Mouse (Mus musculus): ENCODE data around the gene Adh7. TPM values are rescaled to one million over a fixed set of nuclear protein-coding genes. Genes with fewer than 3 reads are reported as not detected.
A peak's percentile ranks its signal among the peaks of the same experiment; 100 is the strongest.

Adh7 gene
- total and polyA plus RNA-seq, 3 experiments, result not detected

- Histone ChIP-seq H3K9ac (ENCODE audit: insufficient read depth, low read depth) (no peak overlapping the region), H3K4me2 (ENCODE audit: insufficient read depth, low read depth, poor library complexity, severe bottlenecking) (no peak overlapping the region), H3K79me2 (replicated peaks; ENCODE audit: control insufficient read depth, extremely low read depth, insufficient read depth, poor library complexity, severe bottlenecking) (no peaks in the 10 kb centered on the region), H3K36me3 (replicated peaks in 1 of 2; ENCODE audit: control insufficient read depth in 1 of 2, insufficient read depth in 1 of 2, low read length in 1 of 2) (no peaks in the 10 kb centered on the region), H3K4me1 (ENCODE audit: control insufficient read depth in 1 of 2, insufficient read depth in 2 of 2) (peaks cover 2 to 3% of the 10 kb centered on the region in 2 experiments; a peak in 2 of 4 replicates), H3K4me3 (replicated peaks in 1 of 3; ENCODE audit: low read depth in 2 of 3, low read length in 2 of 3, poor library complexity in 1 of 3) (no peak overlapping the region), H3K27ac (ENCODE audit: insufficient read depth, low read depth) (no peak overlapping the region), H3K27me3 (replicated peaks) (no peaks in the 10 kb centered on the region), H3K9me3 (replicated peaks; ENCODE audit: low read length) (no peaks in the 10 kb centered on the region)
- DNase-seq (ENCODE audit: extremely low read depth), result no peak
- in situ Hi-C loops (cut with MboI; ENCODE audit: low pct_ligation_motif_present, low pct_unique_long_range_greater_than_20kb, low sequenced_read_pairs) (no loop called here), dilution Hi-C loops (cut with MboI; ENCODE audit: extremely low pct_ligation_motif_present, extremely low pct_unique_long_range_greater_than_20kb, low sequenced_read_pairs) (no loop called here)
- no peak for TF ChIP-seq CHD1 (IDR thresholded peaks at IDR 0.05; ENCODE audit: low read depth, low read length)
- no peak for TF ChIP-seq SMC3 (IDR thresholded peaks at IDR 0.05; ENCODE audit: low read depth, low read length)
- TF ChIP-seq MXI1 (IDR thresholded peaks at IDR 0.05; ENCODE audit: low read depth, low read length), result no peak
- TF ChIP-seq NELFE (IDR thresholded peaks at IDR 0.05; ENCODE audit: low read depth, low read length), result no peak
- TF ChIP-seq TBP (conservative IDR thresholded peaks at IDR 0.05; ENCODE audit: low read depth, low read length), result no peak
- no peak for TF ChIP-seq CHD2 (IDR thresholded peaks at IDR 0.05; ENCODE audit: low read length)
- TF ChIP-seq ZKSCAN1 (IDR thresholded peaks at IDR 0.05; ENCODE audit: borderline replicate concordance, low read depth, low read length), result no peak
- no peak for TF ChIP-seq ETS1 (conservative IDR thresholded peaks at IDR 0.05; ENCODE audit: low read depth, low read length)
- TF ChIP-seq GABPA (IDR thresholded peaks at IDR 0.05; ENCODE audit: insufficient replicate concordance, low read depth, low read length), result no peak
- no peak for TF ChIP-seq MAZ (IDR thresholded peaks at IDR 0.05; ENCODE audit: low read depth, low read length)
- TF ChIP-seq ELF1 (IDR thresholded peaks at IDR 0.05; ENCODE audit: low read depth, low read length), result no peak
- no peak for TF ChIP-seq IRF4 (IDR thresholded peaks at IDR 0.05; ENCODE audit: low read depth, low read length)
Measured at GRCm38 (mm10) chr3:138183371-138183770, 34.2 kb upstream of the Adh7 start.

- peaks cover 0 to 2% of the 10 kb centered on the region in 2 experiments; a peak in 1 of 4 replicates for H3K4me1 ChIP-seq (ENCODE audit: control insufficient read depth in 1 of 2, insufficient read depth in 2 of 2)
- no peak for DNase-seq (ENCODE audit: extremely low read depth)
- no peaks in the 10 kb centered on the region for H3K36me3 ChIP-seq (replicated peaks in 1 of 2; ENCODE audit: control insufficient read depth in 1 of 2, insufficient read depth in 1 of 2, low read length in 1 of 2)
- H3K79me2 ChIP-seq (replicated peaks; ENCODE audit: control insufficient read depth, extremely low read depth, insufficient read depth, poor library complexity, severe bottlenecking), result no peaks in the 10 kb centered on the region
- H3K27ac ChIP-seq (ENCODE audit: insufficient read depth, low read depth), result no peak overlapping the region
- in situ Hi-C loops (cut with MboI; ENCODE audit: low pct_ligation_motif_present, low pct_unique_long_range_greater_than_20kb, low sequenced_read_pairs), result no loop called here
- no peaks in the 10 kb centered on the region for H3K9me3 ChIP-seq (replicated peaks; ENCODE audit: low read length)
- no peak overlapping the region for H3K9ac ChIP-seq (ENCODE audit: insufficient read depth, low read depth)
- dilution Hi-C loops (cut with MboI; ENCODE audit: extremely low pct_ligation_motif_present, extremely low pct_unique_long_range_greater_than_20kb, low sequenced_read_pairs), result no loop called here
- no peak overlapping the region for H3K4me3 ChIP-seq (replicated peaks in 1 of 3; ENCODE audit: low read depth in 2 of 3, low read length in 2 of 3, poor library complexity in 1 of 3)
- TF ChIP-seq USF2 (conservative IDR thresholded peaks at IDR 0.05; ENCODE audit: low read depth, low read length) (peak; percentile 7; the same call in 1 of the 2 replicates), BHLHE40 (IDR thresholded peaks at IDR 0.05; ENCODE audit: low read depth, low read length) (peak; percentile 41; the same call in 1 of the 2 replicates), ELF1 (IDR thresholded peaks at IDR 0.05; ENCODE audit: low read depth, low read length) (no peak), MAZ (IDR thresholded peaks at IDR 0.05; ENCODE audit: low read depth, low read length) (no peak), MAFK (IDR thresholded peaks at IDR 0.05; ENCODE audit: insufficient replicate concordance, low read length) (no peak), RAD21 (IDR thresholded peaks at IDR 0.05; ENCODE audit: low read depth, low read length) (no peak), USF1 (IDR thresholded peaks at IDR 0.05; ENCODE audit: low read depth, low read length) (peak; percentile 17), JUND (conservative IDR thresholded peaks at IDR 0.05; ENCODE audit: low read depth, low read length) (no peak)
- H3K27me3 ChIP-seq (replicated peaks), result no peaks in the 10 kb centered on the region
- H3K4me2 ChIP-seq (ENCODE audit: insufficient read depth, low read depth, poor library complexity, severe bottlenecking), result no peak overlapping the region
Measured at GRCm38 (mm10) chr3:138185290-138185689, 32.3 kb upstream of the Adh7 start.
